Mouse (Mus musculus): ENCODE measurements around the gene Gm44965.
"Not testable (repeated sequence)": the region's sequence is repeated elsewhere in the genome, so short reads cannot be mapped to it uniquely, and the experiment has no call there.

The Gm44965 gene

GRCm38 (mm10) chr6:48579215-48579648 lies 14.5 kb upstream of the Gm44965 start:
- DNase-seq (ENCODE audit: low read depth in 1 of 2, low spot score in 2 of 2) = no peak

GRCm38 (mm10) chr6:48581257-48581656 lies 12.5 kb upstream of the Gm44965 start:
- no peak for DNase-seq (ENCODE audit: low read depth in 1 of 2, low spot score in 2 of 2)

GRCm38 (mm10) chr6:48582037-48582436 lies 11.7 kb upstream of the Gm44965 start:
- no peak for DNase-seq (ENCODE audit: low read depth in 1 of 2, low spot score in 2 of 2)

GRCm38 (mm10) chr6:48589194-48589750 lies 4.5 kb upstream of the Gm44965 start, which contains the start of gene Gm45021:
TSS of gene Gm45021 (plus strand) at chr6:48589610.
- DNase-seq (ENCODE audit: low read depth in 1 of 2, low spot score in 2 of 2) = no peak

- no peak for DNase-seq (ENCODE audit: low read depth in 1 of 2, low spot score in 2 of 2)
Measured at GRCm38 (mm10) chr6:48591221-48591845, 2.4 kb upstream of the Gm44965 start.

- no peak for DNase-seq (ENCODE audit: low read depth in 1 of 2, low spot score in 2 of 2)
Measured at GRCm38 (mm10) chr6:48591871-48592270, 1.9 kb upstream of the Gm44965 start.

GRCm38 (mm10) chr6:48594043-48594738 lies 450 bp downstream of the Gm44965 start:
- no peak for DNase-seq (ENCODE audit: low read depth in 1 of 2, low spot score in 2 of 2)

GRCm38 (mm10) chr6:48595278-48595677 lies 1.5 kb downstream of the Gm44965 start:
- DNase-seq (ENCODE audit: low read depth in 1 of 2, low spot score in 2 of 2) = no peak

GRCm38 (mm10) chr6:48596545-48597232 lies 2.9 kb downstream of the Gm44965 start:
- DNase-seq (ENCODE audit: low read depth in 1 of 2, low spot score in 2 of 2) = no peak

- DNase-seq (ENCODE audit: low read depth in 1 of 2, low spot score in 2 of 2) = no peak
Measured at GRCm38 (mm10) chr6:48597233-48597625, 3.5 kb downstream of the Gm44965 start.

GRCm38 (mm10) chr6:48600594-48600993 lies 6.9 kb downstream of the Gm44965 start:
- DNase-seq (ENCODE audit: low read depth in 1 of 2, low spot score in 2 of 2) = no peak

- DNase-seq (ENCODE audit: low read depth in 1 of 2, low spot score in 2 of 2) = peak; percentile 71 to 81
Measured at GRCm38 (mm10) chr6:48601271-48602079, 7.7 kb downstream of the Gm44965 start, which contains the start of gene Zfp775. TSS of gene Zfp775 (plus strand) at chr6:48602063.

GRCm38 (mm10) chr6:48602080-48602741 lies 8.5 kb downstream of the Gm44965 start:
- no peak for DNase-seq (ENCODE audit: low read depth in 1 of 2, low spot score in 2 of 2)

GRCm38 (mm10) chr6:48608124-48608523 lies 14.4 kb downstream of the Gm44965 start:
- no peak for DNase-seq (ENCODE audit: low read depth in 1 of 2, low spot score in 2 of 2)

GRCm38 (mm10) chr6:48609512-48609911 lies 15.8 kb downstream of the Gm44965 start:
- DNase-seq (ENCODE audit: low read depth in 1 of 2, low spot score in 2 of 2) = no peak

GRCm38 (mm10) chr6:48610657-48611056 lies 16.9 kb downstream of the Gm44965 start:
- no peak for DNase-seq (ENCODE audit: low read depth in 1 of 2, low spot score in 2 of 2)

- DNase-seq (ENCODE audit: low read depth in 1 of 2, low spot score in 2 of 2) = no peak
Measured at GRCm38 (mm10) chr6:48613464-48613863, 19.7 kb downstream of the Gm44965 start.

GRCm38 (mm10) chr6:48614756-48615155 lies 21.0 kb downstream of the Gm44965 start:
- no peak for DNase-seq (ENCODE audit: low read depth in 1 of 2, low spot score in 2 of 2)

GRCm38 (mm10) chr6:48620031-48620430 lies 26.3 kb downstream of the Gm44965 start:
- no peak for DNase-seq (ENCODE audit: low read depth in 1 of 2, low spot score in 2 of 2)

GRCm38 (mm10) chr6:48622186-48622843 lies 28.6 kb downstream of the Gm44965 start:
- DNase-seq (ENCODE audit: low read depth in 1 of 2, low spot score in 2 of 2) = not testable (repeated sequence)

Data from monocyte, adult 2 months (primary cell).